Mouse (Mus musculus): ENCODE results near the gene Gm17660. TPM values are rescaled to one million over a fixed set of nuclear protein-coding genes. Genes with fewer than 3 reads are reported as not detected.

The Gm17660 gene
- polyA plus RNA-seq (2014; fragmentation: Illumina TruSeq; extraction: RNeasy Lipid Tissue Mini Kit (QIAGEN cat#74804)), result not detected

GRCm38 (mm10) chr5:104077508-104077907 is at the start of gene Gm17660:
Gm17660 (minus strand) TSS chr5:104077608.

GRCm38 (mm10) chr5:104113491-104114172 is 36.2 kb upstream of the Gm17660 start, which contains the start of gene Sparcl1:
Sparcl1 (minus strand) TSS chr5:104113733.

GRCm38 (mm10) chr5:104046256-104047199 is 30.9 kb downstream of the Gm17660 start, which contains the start of gene Nudt9:
Nudt9 (plus strand) TSS chr5:104046306.

GRCm38 (mm10) chr5:104021597-104022378 is 55.6 kb downstream of the Gm17660 start, which contains the start of gene Hsd17b11:
Hsd17b11 (minus strand) TSS chr5:104021919.

Other genes with a start within 250 kb of the Gm17660 start
- 10.9 TPM for gene Klhl8, start 166.3 kb downstream of the Gm17660 start, polyA plus RNA-seq (2014; fragmentation: Illumina TruSeq; extraction: RNeasy Lipid Tissue Mini Kit (QIAGEN cat#74804))
- 0.57 TPM for gene Hsd17b13, start 100.2 kb downstream of the Gm17660 start, polyA plus RNA-seq (2014; fragmentation: Illumina TruSeq; extraction: RNeasy Lipid Tissue Mini Kit (QIAGEN cat#74804))
- gene Hsd17b11, start 55.7 kb downstream of the Gm17660 start, polyA plus RNA-seq (2014; fragmentation: Illumina TruSeq; extraction: RNeasy Lipid Tissue Mini Kit (QIAGEN cat#74804)), result 112 TPM
- 9.2 TPM for gene Nudt9, start 31.3 kb downstream of the Gm17660 start, polyA plus RNA-seq (2014; fragmentation: Illumina TruSeq; extraction: RNeasy Lipid Tissue Mini Kit (QIAGEN cat#74804))
- 598 TPM for gene Sparcl1, start 36.1 kb upstream of the Gm17660 start, polyA plus RNA-seq (2014; fragmentation: Illumina TruSeq; extraction: RNeasy Lipid Tissue Mini Kit (QIAGEN cat#74804))
- gene Dspp, start 93.1 kb upstream of the Gm17660 start, polyA plus RNA-seq (2014; fragmentation: Illumina TruSeq; extraction: RNeasy Lipid Tissue Mini Kit (QIAGEN cat#74804)), result not detected
- gene Dmp1, start 125.0 kb upstream of the Gm17660 start, polyA plus RNA-seq (2014; fragmentation: Illumina TruSeq; extraction: RNeasy Lipid Tissue Mini Kit (QIAGEN cat#74804)), result not detected
- 0.86 TPM for gene Ibsp, start 221.6 kb upstream of the Gm17660 start, polyA plus RNA-seq (2014; fragmentation: Illumina TruSeq; extraction: RNeasy Lipid Tissue Mini Kit (QIAGEN cat#74804))
- not detected for gene Mepe, start 247.7 kb upstream of the Gm17660 start, polyA plus RNA-seq (2014; fragmentation: Illumina TruSeq; extraction: RNeasy Lipid Tissue Mini Kit (QIAGEN cat#74804))